Mouse (Mus musculus) spleen, adult 12 weeks (tissue): ENCODE results near the gene Rph3al.

Source experiments
- DNase-seq: peaks from one replicate; pipeline ENCODE4 v3.0.0; 2022; ENCODE audit warnings: low spot score

The Rph3al gene

GRCm38 (mm10) chr11:75810526-75810925, 127.7 kb downstream of the Rph3al start:
- DNase-seq, result no peak

DNA sequence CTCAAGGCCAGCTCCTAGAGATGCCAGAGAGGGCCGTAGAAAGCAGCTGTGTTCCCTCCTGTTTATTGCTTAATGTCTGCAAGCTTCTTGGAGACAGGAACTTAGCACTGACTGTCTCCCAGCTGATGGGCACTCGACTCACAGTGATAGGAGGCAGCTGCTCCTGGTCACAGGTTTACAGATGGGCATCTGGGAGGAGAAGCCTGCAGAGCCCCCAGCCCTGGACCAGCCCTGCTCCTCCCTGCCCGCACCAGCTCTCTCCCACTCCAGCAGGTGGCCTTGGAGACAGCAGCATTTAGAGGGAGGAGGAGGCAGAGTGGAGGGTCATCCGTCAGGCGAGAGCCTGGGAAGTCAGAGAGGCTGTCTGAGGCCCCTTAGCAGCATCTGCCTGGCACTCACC, 130.7 kb downstream of the Rph3al start:
- DNase-seq, result no peak

DNA sequence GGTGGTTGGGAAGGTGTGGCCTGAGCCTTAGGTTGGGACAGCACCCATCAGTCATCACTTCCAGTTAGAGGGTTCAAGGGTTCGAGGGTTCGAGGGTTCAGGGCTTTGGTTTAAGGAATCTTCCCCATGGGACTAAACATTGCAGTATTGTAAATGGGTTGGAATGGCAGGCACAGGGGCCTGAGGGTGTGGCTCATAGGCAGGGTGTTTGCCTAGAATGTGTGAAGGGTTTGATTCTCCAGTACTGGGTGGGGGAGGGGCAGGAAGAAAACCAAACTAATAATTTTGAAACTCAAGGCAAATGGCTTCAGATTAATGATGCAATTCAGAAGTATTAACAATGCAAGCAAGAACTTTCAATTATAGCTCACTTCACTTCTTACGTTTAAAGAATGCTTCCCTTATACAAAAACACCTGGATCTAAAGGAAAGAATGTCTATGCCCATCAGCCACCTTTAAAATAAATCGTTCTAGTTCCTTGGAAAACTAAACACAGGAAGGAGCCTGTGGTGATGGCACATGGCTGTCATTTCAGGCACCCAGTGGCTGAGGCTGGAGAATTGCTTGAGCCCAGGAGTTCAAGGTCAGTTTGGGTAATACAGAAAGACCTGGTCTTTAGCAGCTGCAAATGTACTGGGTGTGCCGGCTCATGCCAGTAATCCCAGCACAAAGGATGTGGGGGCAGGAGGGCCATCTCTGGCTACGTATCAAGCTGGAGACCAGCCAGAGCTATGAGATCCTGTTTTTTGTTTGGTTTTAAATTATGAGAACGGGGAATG, 136.3 kb downstream of the Rph3al start:
- DNase-seq, result no peak

DNA sequence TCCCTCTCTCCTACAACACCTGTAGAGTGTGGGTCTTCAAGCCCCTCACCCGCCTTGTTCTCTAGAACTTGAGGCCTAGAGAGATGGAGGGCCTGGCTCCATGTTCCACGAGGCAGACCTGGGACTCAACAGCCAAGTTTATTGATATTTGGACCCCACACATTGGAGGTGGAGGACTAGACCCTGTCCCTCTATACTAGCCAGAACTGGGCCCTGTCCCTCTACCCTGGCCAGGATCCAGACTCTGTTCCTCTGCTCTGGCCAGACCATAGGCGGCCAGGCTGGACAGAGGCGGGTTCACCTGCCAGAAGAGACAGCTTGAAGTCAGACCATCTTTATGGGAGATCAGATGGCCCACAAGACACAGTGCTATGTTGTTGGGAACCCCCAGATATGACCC, 136.9 kb downstream of the Rph3al start:
- no peak for DNase-seq

GRCm38 (mm10) chr11:75796536-75797246, 141.5 kb downstream of the Rph3al start:
- no peak for DNase-seq

DNA sequence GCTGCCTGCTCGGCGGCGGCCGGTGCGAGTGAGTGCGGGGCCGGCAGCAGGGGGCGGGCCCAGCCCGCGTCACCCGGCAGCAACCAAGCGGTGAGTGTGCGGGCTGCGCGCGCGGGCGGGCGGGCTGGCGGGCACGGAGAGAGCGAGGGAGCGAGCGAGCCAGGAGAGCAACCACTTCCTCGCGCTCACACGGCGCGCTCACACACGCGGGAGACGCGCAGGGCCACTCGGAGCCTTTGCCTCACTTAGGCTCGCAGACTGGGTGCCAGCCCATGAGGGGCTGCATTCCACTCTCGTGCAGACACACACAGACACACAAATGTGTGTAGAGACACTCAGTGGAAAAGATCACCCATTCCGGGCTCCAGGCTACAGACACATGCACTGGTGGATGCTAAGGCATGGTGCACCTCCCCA, 142.2 kb downstream of the Rph3al start, which contains the start of gene Doc2b:
TSS of gene Doc2b (minus strand) at position 21 of the 417 bp plus-strand sequence.
- no peak for DNase-seq

GRCm38 (mm10) chr11:75795321-75795636, 142.9 kb downstream of the Rph3al start:
- DNase-seq, result no peak

GRCm38 (mm10) chr11:75794602-75795320, 143.5 kb downstream of the Rph3al start:
- no peak for DNase-seq

GRCm38 (mm10) chr11:75793351-75793750, 144.9 kb downstream of the Rph3al start:
- DNase-seq, result no peak

DNA sequence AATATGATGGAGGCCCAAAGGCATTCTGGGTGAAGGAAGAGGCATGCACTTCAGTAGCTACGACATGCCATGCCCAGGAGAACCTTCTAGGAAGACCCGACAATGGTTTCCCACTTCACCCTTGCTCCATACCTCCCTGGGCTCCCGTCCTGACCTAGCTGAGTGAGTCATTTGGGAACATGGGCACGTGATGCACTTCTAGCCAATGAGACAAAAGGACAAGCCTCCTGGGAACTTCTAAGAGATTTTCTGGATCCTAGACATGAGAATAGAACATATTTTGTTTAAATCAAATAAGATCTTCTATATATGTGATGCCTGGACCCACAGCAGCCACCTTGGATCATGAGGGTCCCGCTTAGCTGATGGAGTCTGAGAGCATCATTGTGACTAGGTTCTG, 145.7 kb downstream of the Rph3al start:
- no peak for DNase-seq

- DNase-seq, result no peak
These were observed 152.3 kb downstream of the Rph3al start for GRCm38 (mm10) chr11:75785897-75786296.

- DNase-seq, result no peak
These were observed 154.4 kb downstream of the Rph3al start for GRCm38 (mm10) chr11:75783799-75784198.

DNA sequence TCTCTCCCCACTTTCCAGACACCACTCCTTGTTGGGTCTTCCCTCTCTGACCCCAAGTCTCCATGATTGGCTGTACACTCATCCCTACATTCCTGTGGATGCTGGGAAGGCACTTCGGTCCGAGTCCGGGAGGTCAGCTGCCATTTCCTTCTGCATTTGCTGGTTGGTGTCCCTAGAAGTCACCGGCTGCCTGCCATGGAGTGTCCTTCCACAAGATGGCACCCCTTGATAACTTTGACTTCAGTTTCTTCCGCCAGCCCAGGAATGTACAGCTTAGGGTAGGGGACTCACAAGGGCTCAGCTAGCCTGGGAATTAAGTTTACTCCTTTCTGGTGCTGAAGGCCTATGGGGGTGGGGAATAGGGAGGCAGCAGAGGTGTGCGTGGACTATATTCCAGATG, 156.3 kb downstream of the Rph3al start:
- DNase-seq, result no peak
